Mouse (Mus musculus) urinary bladder, postnatal 36 days (tissue): ENCODE measurements around the gene Prrt1.
A peak's percentile ranks its signal among the peaks of the same experiment; 100 is the strongest.

Experiments used
- DNase-seq, 2 experiments: peaks; one replicate each; pipeline ENCODE4 v3.0.0; 2022; ENCODE audit warnings: low spot score in 2 of 2, mixed read lengths in 1 of 2

Prrt1 gene

DNA sequence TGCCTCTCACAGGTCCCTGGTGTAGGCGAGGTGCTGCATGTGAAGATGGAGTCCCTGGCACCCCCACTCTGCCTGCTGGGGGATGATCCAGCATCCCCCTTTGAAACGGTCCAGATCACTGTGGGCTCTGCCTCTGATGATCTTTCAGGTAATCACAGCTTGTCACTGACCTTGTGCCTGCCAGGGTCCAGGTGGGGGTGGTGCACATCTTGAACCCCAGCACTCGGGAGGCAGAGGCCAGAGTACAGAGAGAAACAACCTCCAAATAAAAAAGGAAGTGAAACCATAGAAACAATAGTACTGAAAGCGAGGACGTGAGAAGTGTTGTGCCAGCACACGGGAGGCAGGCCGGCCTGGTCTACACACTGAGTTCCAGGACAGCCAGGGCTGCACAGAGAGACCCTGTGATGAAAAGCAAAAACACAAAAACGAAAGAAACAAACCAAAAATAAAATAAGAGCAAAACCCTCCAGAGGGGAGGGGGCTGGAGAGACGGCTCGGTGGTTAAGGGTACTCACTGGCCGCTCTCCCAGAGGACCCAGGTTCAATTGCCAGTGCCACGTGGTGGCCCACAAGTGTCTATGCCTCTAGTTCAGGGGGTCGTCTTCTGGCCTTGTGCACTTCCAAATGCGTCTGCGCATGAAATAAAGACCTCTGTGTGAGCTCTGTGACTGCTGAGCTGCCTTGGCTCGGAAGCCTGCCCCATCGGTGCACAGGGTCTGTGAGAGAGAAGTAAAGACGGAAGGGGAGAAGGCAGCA is 20.0 kb downstream of the Prrt1 start:
- DNase-seq, result no peak

DNA sequence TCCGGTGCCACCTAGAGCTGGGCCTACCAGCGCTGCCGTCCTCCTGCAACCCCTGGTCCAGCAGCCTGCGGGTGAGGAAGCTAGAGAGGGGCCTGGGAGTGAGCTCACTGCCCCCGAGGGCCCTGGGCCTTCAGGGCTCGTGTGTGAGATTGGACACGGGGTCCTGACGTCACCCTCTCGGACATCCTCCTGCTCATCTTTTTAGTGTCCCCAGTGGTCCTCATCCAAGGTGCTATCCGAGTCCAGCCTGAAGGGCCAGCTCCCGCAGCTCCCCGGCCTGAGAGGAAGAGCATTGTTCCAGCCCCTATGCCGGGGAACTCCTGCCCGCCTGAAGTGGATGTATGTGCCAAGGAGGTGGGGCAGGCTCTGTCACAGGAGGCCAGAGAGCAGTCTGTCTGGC is 21.4 kb downstream of the Prrt1 start:
- DNase-seq, result no peak

DNA sequence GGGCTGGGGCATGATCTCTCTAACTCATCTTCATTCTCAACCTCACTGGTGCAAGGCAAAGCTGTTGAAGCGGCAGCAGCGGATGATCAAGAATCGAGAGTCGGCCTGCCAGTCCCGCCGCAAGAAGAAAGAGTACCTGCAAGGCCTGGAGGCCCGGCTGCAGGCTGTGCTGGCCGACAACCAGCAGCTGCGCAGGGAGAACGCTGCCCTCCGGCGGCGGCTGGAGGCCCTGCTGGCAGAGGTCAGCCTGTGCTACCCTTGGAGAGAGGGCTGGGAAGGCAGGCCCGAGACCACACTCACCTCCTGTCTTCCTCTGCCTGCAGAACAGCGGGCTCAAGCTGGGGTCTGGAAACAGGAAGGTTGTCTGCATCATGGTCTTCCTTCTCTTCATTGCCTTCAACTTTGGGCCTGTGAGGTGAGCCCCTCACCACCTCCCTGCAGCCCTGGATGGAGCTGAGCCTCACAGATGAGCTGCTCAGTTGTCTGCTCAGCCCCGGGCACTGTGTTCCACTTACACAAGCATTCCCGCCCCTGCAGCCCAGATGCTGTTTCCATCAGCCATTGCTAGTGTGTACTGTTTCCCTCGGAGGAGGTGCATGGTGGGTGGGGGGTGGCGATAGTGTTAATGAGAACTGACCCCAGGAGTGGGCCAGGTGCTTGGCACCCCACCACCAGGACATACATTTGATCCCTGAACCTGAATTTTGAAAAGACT is 22.3 kb downstream of the Prrt1 start:
- DNase-seq, result no peak

DNA sequence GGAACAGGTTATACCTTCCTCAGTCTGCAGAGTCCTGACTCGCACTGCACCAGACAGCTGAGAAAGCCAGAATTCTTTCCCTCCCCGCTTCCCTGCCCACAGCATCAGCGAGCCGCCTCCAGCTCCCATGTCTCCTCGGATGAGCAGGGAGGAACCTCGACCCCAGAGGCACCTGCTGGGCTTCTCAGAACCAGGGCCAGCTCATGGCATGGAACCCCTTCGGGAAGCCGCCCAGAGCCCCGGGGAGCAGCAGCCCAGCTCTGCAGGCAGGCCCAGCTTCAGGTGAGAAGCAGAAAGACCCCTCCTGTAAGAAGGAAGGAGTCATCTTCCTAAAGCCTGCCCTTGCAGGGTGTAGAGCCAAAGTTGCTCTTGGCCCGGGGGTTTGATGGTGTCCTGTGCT is 23.2 kb downstream of the Prrt1 start:
- no peak for DNase-seq

DNA sequence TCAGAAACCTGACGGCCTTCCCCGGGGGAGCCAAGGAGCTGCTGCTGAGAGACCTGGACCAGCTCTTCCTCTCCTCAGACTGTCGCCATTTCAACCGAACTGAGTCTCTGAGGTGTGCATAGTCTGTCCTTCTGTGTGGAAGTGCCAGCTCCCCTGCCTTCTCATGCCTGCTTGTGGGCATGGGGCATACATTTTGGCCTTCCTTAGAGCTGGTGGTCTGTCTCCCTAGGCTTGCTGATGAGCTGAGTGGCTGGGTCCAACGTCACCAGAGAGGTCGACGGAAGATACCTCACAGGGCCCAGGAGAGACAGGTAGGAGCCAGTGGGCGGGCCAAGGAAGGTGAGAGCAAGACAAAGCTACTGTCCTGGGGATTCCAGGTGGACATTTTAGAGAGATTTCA is 23.7 kb downstream of the Prrt1 start:
- no peak for DNase-seq

DNA sequence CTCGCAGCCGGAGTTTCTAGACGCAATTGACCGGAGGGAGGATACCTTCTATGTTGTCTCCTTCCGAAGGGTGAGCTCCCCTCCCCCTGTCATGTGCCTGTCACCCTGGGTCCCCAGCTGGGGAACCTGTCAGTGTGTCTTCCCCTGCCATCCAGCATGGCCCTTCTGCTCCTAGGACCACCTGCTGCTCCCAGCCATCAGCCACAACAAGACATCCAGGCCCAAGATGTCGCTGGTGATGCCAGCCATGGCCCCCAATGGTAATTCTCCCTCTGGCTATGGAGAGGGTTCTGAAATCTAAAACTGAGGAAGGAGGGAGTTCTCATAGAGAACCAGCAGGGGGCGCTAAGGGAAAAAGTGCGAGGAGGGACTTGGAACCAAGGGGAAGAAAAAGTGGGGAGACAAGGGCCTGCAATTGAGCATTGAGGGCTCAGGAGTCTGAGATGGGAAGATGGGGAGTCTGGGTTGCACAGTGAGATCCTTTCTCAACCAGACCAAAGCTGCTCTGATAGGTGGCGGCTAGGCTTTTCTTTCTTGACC is 24.5 kb downstream of the Prrt1 start:
- DNase-seq, result peak in 1 of 2 experiments; percentile 41

DNA sequence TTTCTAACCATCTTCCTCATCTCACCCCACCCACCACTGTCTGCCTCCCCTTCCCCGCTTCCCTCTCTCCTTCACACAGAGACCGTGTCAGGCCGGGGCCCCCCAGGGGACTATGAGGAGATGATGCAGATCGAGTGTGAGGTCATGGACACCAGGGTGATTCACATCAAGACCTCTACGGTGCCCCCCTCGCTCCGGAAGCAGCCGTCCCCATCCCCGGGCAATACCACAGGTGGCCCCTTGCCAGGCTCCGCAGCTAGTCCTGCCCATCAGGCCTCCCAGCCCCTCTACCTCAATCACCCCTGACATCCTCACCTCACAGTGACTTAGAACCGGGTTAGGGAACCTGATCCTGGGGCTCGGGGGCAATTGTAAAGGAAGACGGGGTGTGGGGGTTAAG is 25.1 kb downstream of the Prrt1 start:
- DNase-seq, result no peak

DNA sequence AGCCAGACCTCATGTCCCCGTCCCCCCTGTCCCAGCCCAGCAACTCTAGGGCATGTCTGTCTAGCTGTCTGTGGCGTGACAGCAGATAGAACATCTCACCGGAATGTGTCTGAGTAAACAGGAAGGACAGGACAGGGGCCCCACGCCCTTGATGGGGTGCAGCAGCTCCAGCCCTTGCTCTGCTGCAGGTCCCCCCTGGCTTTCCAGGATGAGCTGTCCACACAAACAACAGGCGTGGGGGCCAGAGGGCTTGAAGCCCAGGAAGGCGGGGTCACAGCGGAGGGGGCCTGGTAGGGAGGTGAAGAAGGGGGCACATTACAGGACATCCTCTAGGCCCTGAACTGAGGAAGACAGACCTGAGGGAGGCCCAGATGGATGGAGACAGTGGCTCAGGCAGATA is 25.8 kb downstream of the Prrt1 start:
- DNase-seq, result peak in 1 of 2 experiments; percentile 71

DNA sequence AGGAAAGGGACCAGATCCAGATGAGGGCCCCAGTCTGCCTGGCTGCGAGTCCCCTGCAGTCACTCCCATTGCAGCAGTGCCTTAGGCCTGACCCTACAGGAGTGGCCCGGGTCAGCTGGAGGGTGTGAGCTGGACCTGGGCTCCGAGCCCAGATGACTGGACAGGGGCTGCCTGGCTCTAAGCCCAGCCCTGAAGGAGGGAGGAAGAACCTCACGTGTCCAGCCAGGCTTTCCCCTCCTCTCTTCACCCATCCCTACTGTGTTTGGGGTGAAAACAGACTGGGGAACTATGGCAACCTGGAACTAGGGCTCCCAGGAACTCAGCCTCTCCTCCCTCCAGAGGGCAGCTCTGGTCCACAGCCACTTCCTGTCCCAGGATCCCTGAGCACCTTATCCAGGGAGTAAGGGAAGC is 26.3 kb downstream of the Prrt1 start:
- DNase-seq, result peak; percentile 70 to 89

DNA sequence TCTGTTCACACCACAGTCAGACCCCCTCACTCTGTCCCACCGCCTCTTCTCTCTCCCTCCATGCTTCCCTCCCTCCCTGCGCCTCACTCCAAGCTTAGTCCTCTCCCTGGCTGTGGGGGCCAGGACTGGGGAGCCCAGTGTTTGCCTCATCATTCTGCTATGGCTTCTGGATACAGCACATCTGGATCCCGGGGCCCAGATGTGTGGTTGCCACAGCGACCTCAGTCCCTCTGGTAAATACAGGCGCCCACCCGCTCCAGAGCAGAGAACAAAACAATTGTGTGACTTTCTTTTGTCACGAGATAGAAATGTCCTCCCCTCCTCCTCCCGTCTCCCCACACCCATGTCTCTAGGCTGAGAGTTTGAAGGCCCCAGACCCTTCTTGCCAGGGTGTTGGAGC is 27.3 kb downstream of the Prrt1 start:
- DNase-seq, result no peak

DNA sequence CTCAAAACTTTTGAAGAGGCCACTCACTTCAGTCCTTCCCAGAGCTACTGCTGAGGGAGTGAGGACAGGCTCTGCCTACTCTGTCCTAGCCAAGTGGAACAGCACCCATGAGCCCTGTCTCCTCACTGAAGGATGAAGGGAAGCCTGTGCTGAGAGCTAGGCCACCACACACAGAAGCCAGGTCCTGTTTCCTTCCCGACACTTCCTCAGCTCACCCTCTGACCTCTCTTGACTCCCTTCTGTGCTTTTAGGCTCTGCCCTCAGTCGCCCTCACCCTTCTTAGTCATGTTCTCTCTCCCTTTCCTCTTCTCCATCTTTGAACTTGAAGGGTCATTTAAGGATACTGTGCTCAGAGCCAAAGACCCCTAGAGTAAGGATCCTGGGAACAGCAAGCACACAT is 27.9 kb downstream of the Prrt1 start:
- DNase-seq, result no peak

DNA sequence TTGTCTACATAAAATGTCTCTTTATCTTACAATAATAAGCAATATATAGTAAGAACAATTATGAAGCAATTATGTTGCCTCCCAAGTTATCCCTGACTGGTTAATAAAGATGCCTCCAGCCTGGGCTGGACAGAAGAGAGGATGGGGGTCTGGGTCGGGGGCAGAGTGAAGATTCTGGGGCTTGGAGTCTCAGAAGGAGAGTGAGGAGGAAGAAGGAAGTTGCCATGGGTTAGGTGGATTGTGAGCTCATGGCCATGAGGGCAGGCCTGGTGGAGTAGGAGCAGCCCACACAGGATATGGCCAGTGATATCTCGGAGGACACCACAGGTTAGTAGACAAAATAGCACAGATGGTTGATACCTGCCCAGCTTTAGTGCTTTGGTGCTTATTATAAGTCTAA is 28.8 kb downstream of the Prrt1 start:
- DNase-seq, result no peak

DNA sequence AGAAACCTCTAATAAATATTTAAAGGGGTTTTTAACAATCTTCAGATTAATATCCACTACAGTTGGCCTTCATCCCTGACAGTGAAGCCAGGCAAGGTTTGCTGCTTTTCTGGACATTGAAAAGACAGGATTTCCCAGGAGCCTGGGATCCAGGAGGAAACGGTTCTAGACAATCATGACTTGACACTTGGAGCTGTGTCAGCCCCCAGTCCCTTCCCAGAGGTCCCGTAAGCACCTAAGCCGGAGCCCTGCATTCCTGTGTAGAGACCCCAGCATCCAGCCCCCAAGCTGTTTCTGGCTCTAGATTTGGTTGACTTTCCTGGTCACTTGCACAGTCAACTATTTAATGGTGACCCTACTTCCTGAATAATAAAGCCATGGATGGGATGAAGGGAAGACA is 29.3 kb downstream of the Prrt1 start:
- no peak for DNase-seq

DNA sequence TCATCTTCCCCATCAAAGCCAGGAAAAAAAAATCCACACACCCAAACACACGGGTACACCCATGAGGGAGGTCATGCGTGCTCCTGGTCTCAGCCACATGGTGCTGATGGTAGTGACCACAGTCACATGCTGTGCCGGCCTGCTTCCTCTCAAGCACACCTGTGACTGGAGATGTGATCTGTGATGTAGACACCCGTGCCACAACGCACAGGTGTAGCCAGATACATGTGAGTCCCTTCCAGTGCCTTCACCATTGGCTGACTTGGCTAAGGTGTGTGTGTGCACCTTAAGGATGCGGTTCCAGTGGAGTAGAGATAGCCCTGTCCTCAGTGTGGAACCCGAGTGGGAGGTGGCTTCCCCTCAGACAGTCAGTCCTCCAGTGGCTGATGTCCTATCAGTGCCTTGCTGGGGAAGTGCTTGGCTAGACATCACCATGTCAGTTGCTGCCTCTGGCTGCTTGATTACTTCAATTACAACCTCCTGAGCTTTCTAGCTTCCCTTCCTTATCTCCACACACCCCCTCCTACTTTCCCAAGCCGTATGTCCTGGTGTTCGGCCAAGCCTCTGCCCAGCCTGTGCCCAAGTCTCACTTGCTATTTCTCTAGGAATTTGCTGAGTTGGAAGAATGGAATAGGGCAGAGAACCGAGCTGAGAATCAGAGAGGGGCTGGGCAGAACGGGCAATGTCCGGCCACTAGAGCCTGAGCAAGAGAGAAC is 30.0 kb downstream of the Prrt1 start:
- no peak for DNase-seq

DNA sequence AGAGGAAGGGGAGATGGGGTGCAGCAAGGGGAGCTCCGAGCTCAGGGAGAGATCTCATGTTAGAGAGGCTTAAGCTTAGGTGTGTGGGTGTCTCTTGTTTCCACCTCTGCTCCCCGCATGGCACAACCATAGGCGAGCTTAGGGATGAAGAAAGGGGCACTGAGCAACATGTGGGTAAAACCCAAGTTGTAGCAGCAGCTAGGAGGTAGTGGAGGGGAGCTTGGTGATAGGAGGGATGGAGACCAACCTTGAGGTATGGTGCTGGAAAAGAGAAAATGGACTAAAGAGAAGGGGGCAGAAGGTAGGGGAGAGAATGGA is 30.5 kb downstream of the Prrt1 start:
- DNase-seq, result no peak

DNA sequence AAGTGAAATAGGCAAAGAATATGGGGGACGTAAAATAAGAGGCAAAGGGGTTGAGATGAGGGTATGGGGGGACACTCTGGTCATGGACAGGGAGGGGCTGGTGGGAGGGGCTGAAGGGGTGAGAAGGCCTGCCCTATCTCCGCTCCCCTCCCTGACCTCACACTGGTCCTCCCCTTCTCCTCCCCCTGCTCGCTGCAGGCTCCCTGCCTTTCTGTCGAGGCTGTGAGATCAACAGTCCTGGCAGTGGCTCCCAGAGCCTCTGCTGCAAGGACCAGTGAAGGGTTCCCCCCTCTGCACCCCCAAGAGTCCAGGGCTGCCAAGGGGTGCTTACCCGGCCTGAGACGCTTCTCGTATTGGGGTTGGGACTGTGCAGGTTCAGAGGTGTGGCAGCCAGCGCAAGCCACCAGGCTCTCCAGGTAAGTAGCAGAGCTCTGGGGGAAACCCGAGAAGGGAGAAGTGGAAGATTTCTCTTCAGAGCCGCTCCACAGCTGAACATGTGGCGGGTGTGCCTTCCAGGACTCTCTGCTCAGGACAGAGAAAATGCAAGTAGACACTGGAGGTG is 31.0 kb downstream of the Prrt1 start:
- DNase-seq, result no peak

DNA sequence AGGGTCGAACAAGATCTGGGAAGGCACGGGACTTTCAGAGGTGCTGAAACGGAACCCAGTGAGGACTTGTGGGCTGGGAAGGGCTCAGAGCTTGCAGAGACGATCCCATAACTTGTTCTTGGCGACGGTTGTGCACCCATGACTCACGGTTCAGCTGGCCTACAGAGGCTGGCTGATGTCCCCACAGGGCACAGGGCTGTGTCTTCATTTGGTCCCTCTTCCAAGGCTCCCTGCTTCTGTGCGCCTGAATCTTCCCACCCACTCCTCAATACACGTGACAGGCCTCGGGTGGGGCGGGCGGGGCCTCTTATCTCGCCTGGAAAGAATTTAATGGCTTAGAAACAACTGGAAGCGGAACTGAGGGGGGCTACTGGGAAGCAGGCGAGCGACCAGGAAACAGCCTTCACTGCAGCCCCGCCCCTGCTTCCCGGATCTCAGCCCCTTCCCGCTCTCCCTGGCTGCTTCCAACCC is 31.8 kb downstream of the Prrt1 start:
- DNase-seq, result peak in 1 of 2 experiments; percentile 35

DNA sequence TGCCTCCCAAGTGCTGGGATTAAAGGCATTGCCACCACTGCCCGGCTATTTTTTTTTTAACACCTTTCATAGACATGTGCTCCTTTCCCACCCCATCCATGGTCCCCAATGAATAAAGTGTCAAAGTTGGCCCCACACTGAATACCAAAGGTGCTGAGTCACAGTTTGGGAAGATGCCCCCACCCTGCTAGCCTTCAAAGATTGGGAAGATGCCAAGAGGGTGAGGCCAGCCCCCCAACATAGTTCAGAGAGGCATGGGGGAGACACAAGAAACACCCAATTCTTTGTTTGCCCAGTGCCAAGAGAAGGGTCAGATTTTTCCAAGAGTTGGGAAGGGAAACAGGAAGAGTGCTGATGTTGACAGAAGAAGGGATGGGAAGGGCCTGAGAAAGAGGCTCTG is 33.1 kb downstream of the Prrt1 start:
- DNase-seq, result no peak

DNA sequence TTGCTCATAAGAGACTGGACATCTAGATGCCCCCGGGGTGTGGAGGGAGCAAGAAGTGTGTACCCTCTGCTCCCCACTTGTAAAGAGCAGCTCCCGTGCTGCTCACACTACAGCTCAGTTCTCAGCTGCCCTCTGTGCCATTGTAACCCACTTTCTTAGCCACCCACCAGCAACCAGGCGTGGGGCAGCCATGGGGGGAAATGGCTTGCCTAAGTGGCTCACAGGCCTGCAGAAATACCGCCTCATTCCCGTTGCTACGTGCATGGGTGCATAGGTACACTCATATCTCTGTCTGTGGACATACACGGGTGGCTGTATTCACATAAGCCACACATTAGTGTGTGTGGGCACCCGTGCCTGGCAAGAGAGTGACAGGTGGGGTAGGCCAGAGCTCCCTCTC is 33.6 kb downstream of the Prrt1 start:
- DNase-seq, result no peak

DNA sequence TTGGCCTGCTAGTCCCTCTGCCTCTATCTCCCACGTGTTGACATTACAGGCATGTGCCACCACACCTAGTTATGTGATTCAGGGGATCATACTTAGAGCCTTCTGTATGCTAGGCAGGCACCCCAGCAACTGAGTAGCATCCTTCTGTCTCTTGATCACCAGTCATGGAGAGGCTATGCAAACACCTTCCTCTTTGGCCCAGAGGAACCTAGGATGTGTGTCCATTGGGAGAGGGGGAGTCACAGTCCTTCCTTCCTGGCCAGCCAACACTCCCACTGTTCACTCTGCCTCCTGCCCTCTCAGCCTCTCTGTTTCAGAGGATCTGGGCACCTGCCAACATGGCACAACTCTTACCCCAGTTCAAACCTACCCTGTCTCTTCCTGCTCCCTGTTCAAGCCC is 34.2 kb downstream of the Prrt1 start:
- no peak for DNase-seq

DNA sequence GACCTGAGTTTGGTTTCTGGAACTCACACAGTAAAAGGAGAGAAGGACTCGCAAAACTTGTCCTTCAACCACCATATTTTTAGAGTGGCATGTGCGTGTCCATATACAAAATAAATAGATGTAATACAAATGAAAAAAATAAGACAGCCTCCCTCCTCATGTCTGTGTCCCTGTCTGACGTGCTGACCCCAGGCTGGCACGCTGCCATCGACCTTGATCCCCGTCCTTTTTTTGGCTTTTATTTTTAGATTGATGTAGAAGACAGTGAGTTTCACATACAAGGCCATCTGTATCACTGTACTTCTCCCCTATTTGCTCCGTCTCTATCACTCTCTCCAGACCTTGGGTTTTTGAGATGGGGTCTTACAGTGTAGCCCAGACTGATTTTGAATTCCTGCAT is 35.1 kb downstream of the Prrt1 start:
- DNase-seq, result no peak

DNA sequence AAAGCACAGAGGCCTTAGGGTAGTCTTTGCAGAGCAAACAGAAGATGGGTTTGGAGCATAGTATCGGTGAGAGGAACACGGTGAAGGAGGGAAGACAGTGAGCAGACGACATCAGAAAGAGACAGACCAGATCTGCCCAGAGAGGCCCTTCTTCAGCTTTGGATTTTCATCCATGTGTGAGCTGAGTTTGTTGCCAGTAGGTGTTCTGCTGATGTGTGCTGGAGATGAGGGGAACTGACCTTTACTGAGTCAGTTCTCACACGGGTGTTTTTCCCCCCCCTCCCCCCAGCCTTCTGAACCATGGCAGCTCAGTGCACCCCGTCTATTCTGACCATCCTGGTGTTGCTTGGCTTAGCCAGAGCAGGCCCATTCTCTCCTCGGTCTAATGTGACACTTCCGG is 40.9 kb downstream of the Prrt1 start, which contains the start of gene Tnxb:
Tnxb (plus strand) TSS at position 301 of the 400 bp plus-strand sequence.
- no peak for DNase-seq
